Mouse (Mus musculus) lung, postnatal 4 days (tissue): ENCODE measurements around the gene Pcbp4.

Experiments
- DNase-seq, 2 experiments: peaks; one replicate each; pipeline ENCODE4 v3.0.0; 2021

The Pcbp4 gene

GRCm38 (mm10) chr9:106464751-106465541, 11.9 kb downstream of the Pcbp4 start:
- DNase-seq = peak; percentile 67 to 82

DNA sequence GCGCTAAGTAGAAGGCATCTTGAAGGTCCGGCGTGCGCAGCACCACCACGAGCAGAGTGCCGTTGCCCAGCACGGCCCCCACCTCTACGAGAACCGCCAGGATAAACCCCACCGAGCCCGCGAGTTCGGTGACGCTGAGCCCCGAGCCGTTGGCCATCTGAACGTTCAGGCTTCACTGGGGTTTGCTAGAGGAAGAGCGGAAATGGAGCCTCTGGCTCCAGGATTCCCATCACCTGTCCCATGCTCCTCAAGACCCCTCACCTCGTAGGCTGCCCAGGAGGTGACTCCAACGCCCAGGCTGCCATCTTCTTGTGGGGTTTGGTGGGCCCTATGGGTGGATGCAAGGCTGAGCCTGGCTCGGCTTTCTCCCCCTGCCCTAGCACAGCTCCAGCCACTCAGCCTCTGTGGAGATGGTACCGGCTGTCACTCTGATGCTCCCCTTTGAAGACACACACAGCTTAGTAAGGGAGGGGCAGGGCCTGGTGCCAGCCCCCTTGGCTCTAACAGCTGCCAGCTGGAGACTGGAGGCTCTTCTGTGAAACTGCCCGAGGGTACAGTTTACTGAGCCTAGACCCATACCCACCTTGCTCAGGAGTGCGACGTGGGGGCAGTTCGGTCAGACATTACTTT, 12.6 kb downstream of the Pcbp4 start, which contains the start of gene Gpr62:
Gpr62 (minus strand) TSS at position 368 of the 630 bp plus-strand sequence.
- DNase-seq = no peak

GRCm38 (mm10) chr9:106466721-106467120, 13.6 kb downstream of the Pcbp4 start:
- DNase-seq = no peak

GRCm38 (mm10) chr9:106467746-106468145, 14.7 kb downstream of the Pcbp4 start:
- DNase-seq = no peak

DNA sequence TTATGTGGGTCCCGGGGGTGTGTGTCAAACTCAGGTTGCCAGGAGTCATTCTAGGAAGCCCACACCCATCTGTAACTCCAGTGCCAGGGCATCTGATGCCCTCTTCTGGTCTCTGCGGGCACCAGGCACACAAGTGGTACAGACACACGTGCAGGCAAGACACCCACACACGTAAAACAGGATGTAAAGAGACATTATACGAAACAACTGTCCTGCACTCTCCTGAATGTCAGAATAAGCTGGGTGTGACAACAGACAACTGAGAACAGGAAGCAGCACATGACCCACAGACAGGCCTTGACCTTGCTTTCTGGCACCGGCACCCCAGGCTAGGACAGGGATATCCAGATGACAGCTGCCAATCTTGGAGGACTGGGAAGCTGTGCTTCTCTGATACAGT, 16.2 kb downstream of the Pcbp4 start:
- DNase-seq = no peak

- DNase-seq = no peak
Observed at GRCm38 (mm10) chr9:106469776-106470175, 16.7 kb downstream of the Pcbp4 start.

DNA sequence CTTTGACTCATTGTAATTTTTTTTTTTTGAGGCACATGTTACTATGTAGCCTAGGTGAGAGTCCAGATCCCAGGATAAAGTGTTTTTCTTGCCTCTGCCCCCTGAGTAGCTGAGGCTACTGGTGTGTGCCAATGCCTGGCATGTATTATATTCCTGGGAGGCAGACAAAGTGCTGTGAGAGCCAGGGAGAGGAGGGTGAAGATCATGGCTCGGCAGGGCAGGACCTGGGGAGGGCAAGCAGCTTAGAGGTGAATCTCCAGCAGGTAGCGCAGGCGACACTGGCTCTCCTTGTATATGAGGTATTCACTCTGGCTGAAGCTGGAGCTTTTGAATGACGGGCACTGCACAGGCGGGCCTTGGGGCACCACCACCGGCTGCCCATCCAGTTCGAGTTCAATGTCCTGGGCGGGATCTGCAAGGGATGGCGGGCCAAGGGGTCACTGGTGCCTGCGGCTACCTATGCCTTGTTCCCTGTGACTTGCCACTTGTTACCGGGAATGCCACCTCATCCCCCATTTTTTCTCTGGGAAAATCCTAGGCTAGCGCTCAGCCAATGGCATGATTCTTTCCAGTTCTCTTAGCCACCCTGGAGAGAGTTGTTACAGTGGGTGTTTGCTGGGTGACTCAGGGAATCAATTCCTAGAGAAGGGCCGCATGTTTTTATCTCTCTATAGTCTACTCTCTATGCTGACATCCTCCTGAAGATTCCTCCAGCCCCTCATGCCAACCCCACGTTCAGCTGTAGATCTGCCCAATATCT, 18.1 kb downstream of the Pcbp4 start:
- DNase-seq = peak in 1 of 2 experiments; percentile 20

- DNase-seq = peak; percentile 80 to 89
Observed at GRCm38 (mm10) chr9:106471892-106472291, 18.8 kb downstream of the Pcbp4 start.

- DNase-seq = peak in 1 of 2 experiments; percentile 32
Observed at GRCm38 (mm10) chr9:106472321-106472720, 19.2 kb downstream of the Pcbp4 start.

DNA sequence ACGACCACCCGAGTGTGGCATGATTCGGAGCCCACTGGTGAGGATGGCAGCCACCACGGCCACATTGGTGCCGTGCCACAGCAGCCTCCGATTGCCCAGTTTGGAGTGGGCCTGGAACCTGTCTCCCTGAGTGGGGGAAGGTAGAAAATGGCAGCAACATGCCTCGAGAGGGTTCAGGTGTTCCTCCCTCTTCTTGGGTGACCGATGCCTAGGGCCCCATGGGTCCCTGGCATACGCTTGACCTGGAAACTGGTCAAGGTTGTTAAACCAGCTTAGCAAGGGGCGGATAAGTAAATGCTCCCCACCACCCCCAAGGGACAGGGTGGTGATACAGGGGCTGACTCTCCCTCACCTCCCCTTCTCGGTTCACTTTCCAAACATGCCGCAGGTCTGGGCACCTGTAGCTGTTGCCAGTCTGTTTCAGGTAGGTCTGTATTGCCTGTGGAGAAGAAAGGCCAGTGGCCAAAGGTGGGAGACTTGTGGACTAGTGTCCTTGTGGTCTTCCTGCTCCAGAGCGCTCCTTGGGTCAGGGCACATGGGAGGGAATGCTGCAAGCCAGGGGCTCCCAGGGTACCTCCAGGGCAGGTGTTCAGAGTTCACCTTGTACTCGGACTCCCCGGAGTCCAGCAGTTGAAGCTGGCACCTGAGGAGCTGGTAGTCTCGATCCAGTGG, 20.1 kb downstream of the Pcbp4 start:
- DNase-seq = peak in 1 of 2 experiments; percentile 28

- DNase-seq = no peak
Observed at GRCm38 (mm10) chr9:106473753-106474105, 20.6 kb downstream of the Pcbp4 start.

DNA sequence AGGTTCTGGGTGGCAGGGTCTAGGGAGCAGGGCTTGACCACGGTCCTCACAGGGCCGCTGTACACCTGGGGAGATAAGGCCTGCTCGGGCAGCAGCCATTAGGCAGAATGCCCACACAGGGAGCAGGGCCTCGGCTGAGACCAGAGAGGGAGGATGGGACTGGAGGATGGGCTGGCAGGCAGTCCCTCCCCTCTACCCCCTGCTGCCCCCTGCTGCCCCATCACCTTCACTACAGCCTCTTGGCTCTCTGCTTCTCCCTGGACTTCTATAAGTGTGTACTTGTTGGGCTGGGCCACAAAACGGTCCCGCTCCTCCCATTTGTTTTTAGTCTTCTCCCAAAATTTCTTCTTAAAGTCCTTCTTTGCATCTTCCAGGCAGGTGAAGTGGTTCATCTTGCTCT, 21.4 kb downstream of the Pcbp4 start:
- DNase-seq = peak; percentile 83 to 87

GRCm38 (mm10) chr9:106475046-106475445, 22.0 kb downstream of the Pcbp4 start:
- DNase-seq = peak; percentile 47 to 73

- peak in 1 of 2 experiments; percentile 25 for DNase-seq
Observed at GRCm38 (mm10) chr9:106475663-106476001, 22.5 kb downstream of the Pcbp4 start, which contains the start of gene Rrp9. Gene Rrp9, plus strand, starts transcription at chr9:106475963.

- DNase-seq = peak; percentile 80 to 83
Observed at GRCm38 (mm10) chr9:106476002-106476923, 23.2 kb downstream of the Pcbp4 start.

DNA sequence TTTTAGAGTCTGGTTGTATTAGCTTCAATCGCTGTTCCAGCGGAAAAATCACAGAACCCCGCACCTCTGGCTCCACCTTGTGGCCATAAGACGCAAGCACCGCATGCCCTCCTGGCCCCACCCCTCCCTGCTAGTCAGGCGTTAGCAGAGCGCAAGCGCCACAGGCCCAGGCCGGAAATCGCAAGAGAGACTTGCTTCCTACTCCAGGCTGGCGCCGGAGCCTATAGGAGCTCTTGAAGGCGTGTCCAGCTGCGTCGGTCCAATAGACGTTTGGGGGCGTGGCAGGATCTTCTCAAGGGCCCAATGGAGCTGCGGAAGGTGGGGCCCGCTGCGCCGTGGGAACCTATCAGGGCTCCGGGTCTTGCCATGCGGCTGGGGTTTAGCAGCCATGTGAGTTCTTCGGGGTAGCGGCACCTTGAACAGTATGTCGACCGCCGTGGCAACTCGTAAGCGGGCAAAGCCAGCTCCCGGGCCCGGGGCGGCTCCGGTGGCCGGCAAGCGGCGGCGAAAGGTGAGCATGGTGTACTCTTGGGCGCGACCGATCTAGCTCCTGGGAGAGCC, 23.9 kb downstream of the Pcbp4 start, which contains the start of gene Parp3:
Parp3 (minus strand) TSS at position 26 of the 561 bp plus-strand sequence.
- peak; percentile 99 to 100 for DNase-seq

GRCm38 (mm10) chr9:106477649-106478048, 24.6 kb downstream of the Pcbp4 start:
- DNase-seq = peak in 1 of 2 experiments; percentile 17

DNA sequence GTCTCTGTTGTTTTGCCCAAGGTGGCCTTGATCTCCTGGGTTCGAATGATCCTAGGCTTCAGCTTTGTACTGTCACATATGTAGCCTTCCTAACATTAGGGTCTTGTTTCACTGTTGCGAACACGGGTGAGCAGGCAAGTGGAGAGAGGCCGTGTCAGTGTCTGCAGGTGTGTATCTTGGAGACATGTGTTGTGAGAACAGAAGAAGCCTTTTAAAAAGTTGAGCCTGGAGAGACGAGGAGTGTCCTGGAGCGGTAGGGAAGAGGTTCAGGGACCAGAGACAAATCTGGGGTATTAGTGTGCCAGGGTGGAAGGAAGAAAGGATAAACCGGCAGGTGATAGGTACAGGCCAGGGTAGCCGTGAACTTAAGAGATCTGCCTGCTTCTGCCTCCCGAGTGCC, 25.0 kb downstream of the Pcbp4 start:
- DNase-seq = no peak

DNA sequence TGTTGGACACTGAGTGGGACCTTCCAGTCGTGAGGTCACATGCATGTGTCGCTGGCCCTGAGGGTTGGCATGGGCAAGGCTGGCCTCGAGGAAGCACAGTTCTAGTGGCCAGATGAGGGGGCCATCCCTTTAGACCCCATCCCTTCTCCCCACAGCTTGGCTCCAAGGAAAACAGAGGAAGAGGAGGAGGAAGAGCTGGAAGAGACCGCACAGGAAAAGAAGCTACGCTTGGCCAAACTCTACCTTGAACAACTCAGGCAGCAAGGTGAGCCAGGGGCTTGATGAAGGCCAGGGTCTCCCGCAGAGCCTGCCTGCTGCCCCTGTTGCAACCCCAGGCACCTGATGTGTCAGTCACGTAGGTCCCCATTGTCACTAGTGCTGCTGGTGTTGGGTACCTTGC, 27.4 kb downstream of the Pcbp4 start:
- peak in 1 of 2 experiments; percentile 16 for DNase-seq

DNA sequence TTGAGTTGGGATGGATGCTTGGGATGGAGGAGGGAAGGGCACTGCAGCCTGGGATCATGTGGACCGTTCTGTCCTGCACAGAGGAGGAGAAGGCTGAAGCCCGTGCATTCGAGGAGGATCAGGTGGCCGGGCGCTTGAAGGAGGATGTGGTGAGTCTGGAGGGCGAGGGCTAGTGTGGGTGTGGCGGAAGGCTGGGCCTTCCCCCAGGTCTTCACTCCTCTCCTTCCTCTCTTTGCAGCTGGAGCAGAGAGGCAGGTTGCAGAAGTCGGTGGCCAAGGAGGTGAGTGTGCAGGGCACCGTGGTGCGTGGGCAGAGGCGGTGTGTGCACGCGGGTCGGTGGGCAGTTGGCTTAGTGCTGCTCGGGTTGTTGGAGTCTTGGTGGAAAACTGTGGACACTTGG, 28.0 kb downstream of the Pcbp4 start:
- peak in 1 of 2 experiments; percentile 21 for DNase-seq

GRCm38 (mm10) chr9:106481676-106482075, 28.6 kb downstream of the Pcbp4 start:
- peak in 1 of 2 experiments; percentile 15 for DNase-seq
